8 mouse cellular contexts compared by ENCODE assay signal in genomic region chr2:75659629-75659960, GRCm38 (mm10). TPM values are rescaled to one million over a fixed set of nuclear protein-coding genes. Genes with fewer than 3 reads are reported as not detected.
DNase-seq lines count a peak whose midpoint lies in the region; ATAC-seq and TF ChIP-seq lines count a peak whose summit lies in the region.

No protein-coding gene starts in this region.

- no peak for TF ChIP-seq EP300 in CH12.LX (IDR thresholded peaks at IDR 0.05; ENCODE audit: low read length)
- TF ChIP-seq EP300 in liver, postnatal 0 days (IDR thresholded peaks at IDR 0.05; ENCODE audit: low read depth): no peak

- dilution Hi-C loops in CH12.LX (cut with MboI; ENCODE audit: extremely low pct_ligation_motif_present, extremely low pct_unique_long_range_greater_than_20kb, low sequenced_read_pairs): no loop called here

- peaks cover 49% of the 10 kb centered on the region for H3K79me2 ChIP-seq in CH12.LX (replicated peaks; ENCODE audit: control insufficient read depth, extremely low read depth, insufficient read depth, poor library complexity, severe bottlenecking)

- intact Hi-C loops in heart, postnatal 10 days (cut with DNase I): loop anchor here (2.0 kb wide), 1 partner anchor 47 kb away; no protein-coding TSS in a partner anchor

- H3K4me2 ChIP-seq in CH12.LX (ENCODE audit: insufficient read depth, low read depth, poor library complexity, severe bottlenecking): no peak overlapping the region
- H3K4me2 ChIP-seq in forebrain, embryonic 13.5 days: peak overlapping the region; percentile 76
- peak overlapping the region; percentile 84 for H3K4me2 ChIP-seq in liver, postnatal 0 days (ENCODE audit: low read depth, low read length)
- peak overlapping the region; percentile 95 for H3K4me2 ChIP-seq in neural tube, embryonic 13.5 days

- H3K27ac ChIP-seq in CH12.LX (ENCODE audit: insufficient read depth, low read depth): peak overlapping the region; percentile 85
- peak overlapping the region; percentile 97 for H3K27ac ChIP-seq in forebrain, embryonic 13.5 days
- peak overlapping the region; percentile 99 for H3K27ac ChIP-seq in liver, postnatal 0 days (ENCODE audit: low read depth)
- peak overlapping the region; percentile 100 for H3K27ac ChIP-seq in neural tube, embryonic 13.5 days (replicated peaks)

- TF ChIP-seq POLR2A in CH12.LX (IDR thresholded peaks at IDR 0.05; ENCODE audit: low read depth, low read length): no peak; the same call in 1 of the 2 replicates

- H3K4me3 ChIP-seq in CH12.LX (replicated peaks in 1 of 3; ENCODE audit: low read depth in 2 of 3, low read length in 2 of 3, poor library complexity in 1 of 3): peak overlapping the region; percentile 87 to 91 (median 90)
- peak overlapping the region; percentile 94 for H3K4me3 ChIP-seq in forebrain, embryonic 13.5 days
- H3K4me3 ChIP-seq in liver, postnatal 0 days (ENCODE audit: low read depth, low read length): peak overlapping the region; percentile 97
- H3K4me3 ChIP-seq in neural tube, embryonic 13.5 days: peak overlapping the region; percentile 90

- no peaks in the 10 kb centered on the region for H3K27me3 ChIP-seq in CH12.LX (replicated peaks)
- no peaks in the 10 kb centered on the region for H3K27me3 ChIP-seq in forebrain, embryonic 13.5 days
- H3K27me3 ChIP-seq in liver, postnatal 0 days (ENCODE audit: insufficient read depth, low read length): no peaks in the 10 kb centered on the region
- no peaks in the 10 kb centered on the region for H3K27me3 ChIP-seq in neural tube, embryonic 13.5 days

- TF ChIP-seq CTCF in CH12.LX (conservative IDR thresholded peaks at IDR 0.05 in 1 of 2, IDR thresholded peaks at IDR 0.05 in 1 of 2; ENCODE audit: low read depth in 2 of 2, low read length in 2 of 2): no peak
- no peak for TF ChIP-seq CTCF in liver, postnatal 0 days (IDR thresholded peaks at IDR 0.05; ENCODE audit: low read depth)

- TF ChIP-seq RAD21 in CH12.LX (IDR thresholded peaks at IDR 0.05; ENCODE audit: low read depth, low read length): no peak

- in situ Hi-C loops in CH12.LX (cut with MboI; ENCODE audit: low pct_ligation_motif_present, low pct_unique_long_range_greater_than_20kb, low sequenced_read_pairs): no loop called here

- DNase-seq in CH12.LX (ENCODE audit: extremely low read depth): peak; percentile 60
- peak; percentile 95 to 96 for DNase-seq in heart, postnatal 10 days
- peak; percentile 92 for DNase-seq in layer of hippocampus, adult 11-12 months (ENCODE audit: low spot score)
- DNase-seq in liver, postnatal 0 days: peak; percentile 95
- peak; percentile 80 for DNase-seq in telencephalon, adult 2 months (ENCODE audit: low read depth, low spot score)

- peak; percentile 74 for ATAC-seq in cerebellum, adult (ENCODE audit: insufficient number of reproducible peaks, low FRiP score, low TSS enrichment)
- ATAC-seq in forebrain, embryonic 13.5 days: peak; percentile 70
- ATAC-seq in liver, postnatal 0 days: peak; percentile 74
- ATAC-seq in neural tube, embryonic 13.5 days (ENCODE audit: low read depth): peak; percentile 77

- peaks cover 17 to 36% of the 10 kb centered on the region in 2 experiments for H3K36me3 ChIP-seq in CH12.LX (replicated peaks in 1 of 2; ENCODE audit: control insufficient read depth in 1 of 2, insufficient read depth in 1 of 2, low read length in 1 of 2)
- peaks cover 23% of the 10 kb centered on the region for H3K36me3 ChIP-seq in forebrain, embryonic 13.5 days (ENCODE audit: poor library complexity, severe bottlenecking)
- H3K36me3 ChIP-seq in liver, postnatal 0 days (replicated peaks; ENCODE audit: insufficient read depth, low read length): peaks cover 32% of the 10 kb centered on the region
- peaks cover 23% of the 10 kb centered on the region for H3K36me3 ChIP-seq in neural tube, embryonic 13.5 days

- H3K9me3 ChIP-seq in CH12.LX (replicated peaks; ENCODE audit: low read length): no peaks in the 10 kb centered on the region
- no peaks in the 10 kb centered on the region for H3K9me3 ChIP-seq in forebrain, embryonic 13.5 days (replicated peaks)
- no peaks in the 10 kb centered on the region for H3K9me3 ChIP-seq in liver, postnatal 0 days (ENCODE audit: low read length)
- no peaks in the 10 kb centered on the region for H3K9me3 ChIP-seq in neural tube, embryonic 13.5 days

- peak overlapping the region; percentile 98 for H3K9ac ChIP-seq in CH12.LX (ENCODE audit: insufficient read depth, low read depth)
- peak overlapping the region; percentile 98 for H3K9ac ChIP-seq in forebrain, embryonic 13.5 days
- H3K9ac ChIP-seq in liver, postnatal 0 days (replicated peaks): peak overlapping the region; percentile 99
- peak overlapping the region; percentile 98 for H3K9ac ChIP-seq in neural tube, embryonic 13.5 days

- 0% methylated on average over 40 of the region's 47 CpGs for WGBS in forebrain, embryonic 13.5 days
- WGBS in liver, postnatal 0 days (ENCODE audit: insufficient replicate concordance): under 1% methylated on average over 39 of the region's 47 CpGs
- 0% methylated on average over 35 of the region's 47 CpGs for WGBS in neural tube, embryonic 13.5 days

- H3K4me1 ChIP-seq in CH12.LX (ENCODE audit: control insufficient read depth in 1 of 2, insufficient read depth in 2 of 2): peaks cover 5 to 36% of the 10 kb centered on the region in 2 experiments; a peak in 3 of 4 replicates
- peaks cover 25% of the 10 kb centered on the region for H3K4me1 ChIP-seq in forebrain, embryonic 13.5 days
- H3K4me1 ChIP-seq in liver, postnatal 0 days (ENCODE audit: insufficient read depth): peaks cover 14% of the 10 kb centered on the region
- H3K4me1 ChIP-seq in neural tube, embryonic 13.5 days (replicated peaks): peaks cover 27% of the 10 kb centered on the region

TF ChIP-seq in CH12.LX, 34 proteins besides CTCF, POLR2A, EP300 and RAD21:
- TF ChIP-seq ZC3H11A (IDR thresholded peaks at IDR 0.05; ENCODE audit: low read depth, low read length) (no peak), NRF1 (IDR thresholded peaks at IDR 0.05; ENCODE audit: low read depth, low read length) (peak; percentile 44), MXI1 (IDR thresholded peaks at IDR 0.05; ENCODE audit: low read depth, low read length) (peak; percentile 20; the same call in 1 of the 2 replicates), SIN3A (IDR thresholded peaks at IDR 0.05; ENCODE audit: low read length) (no peak; the same call in none of the 2 replicates)
TF ChIP-seq in CH12.LX: peak in this region for 2.

RNA-seq across cellular contexts. Expression of gene Hnrnpa3, which starts 0.5 kb away (rescaled TPM):
- total RNA-seq in CH12.LX (2012; rRNA removed) (83.1 and 105 TPM in 2 replicates), CH12.LX (2014; rRNA removed) (229 and 278 TPM in 2 replicates)
- 373 and 540 TPM in 2 replicates for polyA plus RNA-seq in CH12.LX (2012; ENCODE audit: insufficient read length, low read depth)
- 354 and 365 TPM in 2 replicates for polyA plus RNA-seq in forebrain, embryonic 13.5 days (2015; fragmentation: Nextera tagmentation; extraction: Ambion mirVana)
- 100 to 1,000 TPM; 336 to 360 TPM for total RNA-seq in heart, postnatal 10 days (2021)
- polyA plus RNA-seq in liver, postnatal 0 days (2015; fragmentation: Nextera tagmentation; extraction: Ambion mirVana): 86.9 and 90.7 TPM in 2 replicates
- polyA plus RNA-seq in neural tube, embryonic 13.5 days (2015; fragmentation: Nextera tagmentation; extraction: Ambion mirVana): 219 and 224 TPM in 2 replicates

RNA-seq across cellular contexts. Expression of gene Nfe2l2, which starts 44.8 kb away (rescaled TPM):
- total RNA-seq in CH12.LX (2012; rRNA removed) (11.6 and 13.9 TPM in 2 replicates), CH12.LX (2014; rRNA removed) (21.7 and 23.3 TPM in 2 replicates)
- polyA plus RNA-seq in CH12.LX (2012; ENCODE audit: insufficient read length, low read depth): 32.6 and 35.5 TPM in 2 replicates
- 15.6 and 15.9 TPM in 2 replicates for polyA plus RNA-seq in forebrain, embryonic 13.5 days (2015; fragmentation: Nextera tagmentation; extraction: Ambion mirVana)
- 10 to 100 TPM; 63.5 to 64.6 TPM for total RNA-seq in heart, postnatal 10 days (2021)
- 58.7 and 59.4 TPM in 2 replicates for polyA plus RNA-seq in liver, postnatal 0 days (2015; fragmentation: Nextera tagmentation; extraction: Ambion mirVana)
- polyA plus RNA-seq in neural tube, embryonic 13.5 days (2015; fragmentation: Nextera tagmentation; extraction: Ambion mirVana): 16.4 and 19.1 TPM in 2 replicates

Comparison
In these comparisons a context has a peak if more than half of its experiments do, and no peak if none do; other contexts are left out.
1. Peak in every context shown above with its lines: DNase-seq, ATAC-seq, H3K4me3 ChIP-seq and H3K27ac ChIP-seq.